Mouse (Mus musculus) neural tube, embryonic 10.5 days (tissue): ENCODE data around the gene Ttll10.

Source experiments
- DNase-seq: peaks from one replicate; pipeline ENCODE4 v3.0.0-alpha.2; 2017; ENCODE audit warnings: low spot score; ENCODE audit errors: extremely low spot score

Ttll10 gene

GRCm38 (mm10) chr4:156059261-156059660 lies at the start of gene Ttll10:
Gene Ttll10 (minus strand): TSS chr4:156059414.
- DNase-seq, result no peak

DNA sequence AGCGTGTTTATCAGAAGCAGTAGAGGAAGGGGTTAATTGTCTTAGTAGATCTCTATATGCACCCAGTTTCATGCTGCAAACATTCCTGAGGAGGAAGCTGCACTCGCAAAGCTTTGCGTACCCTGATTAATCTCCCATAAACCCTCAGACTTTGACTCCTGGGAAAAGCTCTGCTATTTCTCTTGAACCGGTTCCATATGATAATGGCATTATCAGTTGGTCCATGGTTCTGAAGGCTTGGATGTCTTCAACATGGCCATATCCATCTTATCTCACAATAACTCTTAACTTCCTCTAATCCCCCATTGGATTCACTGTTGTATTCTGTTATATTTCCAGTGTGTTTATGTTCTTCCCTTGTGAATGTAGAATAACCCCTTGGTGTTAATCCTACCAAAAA lies 44.1 kb upstream of the Ttll10 start:
- DNase-seq, result no peak

DNA sequence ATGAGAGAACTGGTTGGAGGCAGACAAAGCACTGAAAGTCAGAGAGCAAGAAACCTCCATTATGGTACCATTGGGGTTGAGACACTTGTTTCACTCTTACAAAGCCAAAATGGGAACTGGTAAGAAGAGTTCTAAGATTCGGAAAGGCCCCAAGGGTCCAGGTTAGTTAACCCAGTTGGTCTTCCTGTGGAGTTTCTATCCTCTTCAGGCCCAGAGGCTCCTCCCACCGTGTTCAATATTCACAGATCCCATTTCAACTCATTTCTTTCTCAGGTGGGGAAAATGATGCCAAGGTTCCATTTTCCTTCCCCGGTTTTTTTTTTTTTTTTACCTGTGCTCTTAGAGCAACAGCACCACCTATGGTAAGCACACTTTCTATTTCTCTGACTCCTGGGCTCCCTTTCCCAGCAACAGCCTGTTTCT lies 42.3 kb upstream of the Ttll10 start:
- no peak for DNase-seq

GRCm38 (mm10) chr4:156100501-156100900 lies 41.3 kb upstream of the Ttll10 start:
- no peak for DNase-seq

DNA sequence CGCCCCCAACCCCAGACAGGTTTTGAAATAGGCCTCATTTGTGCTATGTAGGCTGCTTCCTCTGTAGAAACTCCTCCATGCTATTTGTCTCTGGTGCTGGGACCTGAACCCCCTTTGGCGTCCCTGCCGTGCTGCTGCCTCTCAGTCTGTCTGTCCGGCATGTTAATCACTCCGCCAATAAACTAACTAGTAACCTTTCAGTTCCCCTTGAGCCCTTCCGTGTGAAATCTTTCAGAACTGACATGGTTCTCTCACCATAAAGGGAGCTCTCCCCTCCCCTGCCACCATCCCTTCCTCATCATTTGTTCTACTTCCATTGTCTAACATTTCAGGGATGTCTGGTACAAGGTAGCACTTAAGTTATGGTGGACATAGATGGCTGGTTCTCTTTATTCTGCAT lies 40.2 kb upstream of the Ttll10 start:
- DNase-seq, result no peak

GRCm38 (mm10) chr4:156097770-156098366 lies 38.7 kb upstream of the Ttll10 start:
- no peak for DNase-seq

- DNase-seq, result no peak
These were observed 37.0 kb upstream of the Ttll10 start for GRCm38 (mm10) chr4:156096191-156096590.

- no peak for DNase-seq
These were observed 34.5 kb upstream of the Ttll10 start for GRCm38 (mm10) chr4:156093758-156094157.

DNA sequence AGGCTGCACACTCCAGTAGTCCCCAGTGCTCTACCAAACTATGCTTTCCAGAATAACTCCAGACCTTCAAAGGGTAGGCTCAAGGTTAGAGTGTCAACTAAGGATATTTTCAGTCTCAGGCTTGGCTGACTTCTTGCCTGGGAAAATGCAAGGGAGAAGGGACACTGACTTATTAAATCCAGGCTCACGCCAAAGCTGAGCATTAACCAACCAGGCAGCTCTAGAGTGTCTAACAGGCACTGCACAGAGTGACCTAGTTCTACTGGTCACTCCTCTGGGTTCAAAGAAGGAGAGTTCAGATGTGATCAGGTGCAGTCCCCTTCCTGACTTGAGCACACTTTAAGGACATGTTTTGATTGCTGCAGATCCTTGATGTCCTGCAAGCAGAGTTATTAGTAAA lies 33.6 kb upstream of the Ttll10 start:
- DNase-seq, result no peak

DNA sequence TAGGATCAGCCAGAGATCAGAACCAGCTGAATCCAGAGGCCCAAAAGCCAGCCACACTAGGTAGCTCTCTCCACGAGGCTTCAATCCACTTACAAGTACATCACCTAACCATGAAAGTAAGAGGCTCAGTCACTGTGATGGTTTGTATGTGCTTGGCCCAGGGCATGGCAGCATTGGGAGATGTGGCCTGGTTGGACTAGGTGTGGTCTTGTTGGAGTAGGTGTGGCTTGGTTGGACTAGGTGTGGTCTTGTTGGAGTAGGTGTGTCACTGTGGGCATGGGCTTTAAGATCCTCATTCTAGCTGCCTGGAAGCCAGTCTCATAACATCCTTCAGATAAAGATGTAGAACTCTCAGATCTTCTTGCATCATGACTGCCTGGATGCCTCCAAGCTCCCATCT lies 32.0 kb upstream of the Ttll10 start:
- DNase-seq, result no peak

DNA sequence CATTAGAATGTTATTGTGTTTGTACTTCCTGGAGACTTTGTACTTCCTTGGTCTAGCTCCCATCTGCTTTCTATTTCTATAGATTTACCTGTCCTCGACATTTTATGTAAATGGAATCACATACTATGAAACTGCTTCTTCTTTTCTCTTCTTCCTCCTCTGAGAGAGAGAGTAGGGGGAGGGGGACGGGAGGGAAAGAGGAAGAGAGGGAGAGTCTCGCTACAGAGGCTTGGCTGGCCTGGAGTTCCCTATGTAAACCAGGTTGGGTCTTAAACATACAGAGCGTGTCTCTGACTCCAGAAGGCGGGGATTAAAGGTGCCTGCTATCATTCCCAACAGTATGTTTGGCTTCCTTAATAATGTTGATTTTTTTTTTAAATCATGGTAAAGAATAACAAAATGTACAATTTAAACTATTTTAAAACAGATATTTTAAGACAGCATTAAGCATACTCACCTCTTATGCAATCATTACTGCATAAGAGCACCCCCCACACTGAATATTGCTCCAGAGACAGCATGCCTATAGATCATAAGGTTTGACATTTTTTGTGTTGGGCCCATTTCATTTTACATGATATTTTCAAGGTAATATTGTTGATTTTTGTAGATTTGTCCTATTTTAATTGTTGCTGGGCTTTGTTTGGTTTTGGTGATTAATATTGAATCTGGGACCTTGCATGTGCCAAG lies 28.3 kb upstream of the Ttll10 start:
- no peak for DNase-seq

DNA sequence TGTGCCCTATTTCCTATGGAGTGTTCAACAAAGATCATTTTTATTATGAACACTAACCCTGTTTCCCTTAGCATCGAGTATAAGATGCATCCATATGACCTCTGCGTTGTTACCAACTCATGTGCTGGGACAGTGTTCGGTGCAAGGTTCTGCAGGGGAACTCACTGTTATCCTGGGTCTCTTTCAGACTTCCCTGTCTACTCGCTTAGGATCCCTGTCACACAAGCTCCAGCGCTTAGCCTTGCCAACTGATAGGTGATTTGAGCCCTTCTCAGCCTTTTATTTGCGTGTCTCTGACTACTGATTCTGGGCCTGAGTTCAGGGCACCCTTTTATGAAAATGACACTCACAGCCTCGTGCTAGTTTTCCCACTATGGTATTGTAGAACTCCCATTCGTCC lies 26.0 kb upstream of the Ttll10 start:
- DNase-seq, result no peak

GRCm38 (mm10) chr4:156084096-156084879 lies 25.1 kb upstream of the Ttll10 start:
- DNase-seq, result no peak

GRCm38 (mm10) chr4:156083348-156083747 lies 24.1 kb upstream of the Ttll10 start:
- DNase-seq, result no peak

DNA sequence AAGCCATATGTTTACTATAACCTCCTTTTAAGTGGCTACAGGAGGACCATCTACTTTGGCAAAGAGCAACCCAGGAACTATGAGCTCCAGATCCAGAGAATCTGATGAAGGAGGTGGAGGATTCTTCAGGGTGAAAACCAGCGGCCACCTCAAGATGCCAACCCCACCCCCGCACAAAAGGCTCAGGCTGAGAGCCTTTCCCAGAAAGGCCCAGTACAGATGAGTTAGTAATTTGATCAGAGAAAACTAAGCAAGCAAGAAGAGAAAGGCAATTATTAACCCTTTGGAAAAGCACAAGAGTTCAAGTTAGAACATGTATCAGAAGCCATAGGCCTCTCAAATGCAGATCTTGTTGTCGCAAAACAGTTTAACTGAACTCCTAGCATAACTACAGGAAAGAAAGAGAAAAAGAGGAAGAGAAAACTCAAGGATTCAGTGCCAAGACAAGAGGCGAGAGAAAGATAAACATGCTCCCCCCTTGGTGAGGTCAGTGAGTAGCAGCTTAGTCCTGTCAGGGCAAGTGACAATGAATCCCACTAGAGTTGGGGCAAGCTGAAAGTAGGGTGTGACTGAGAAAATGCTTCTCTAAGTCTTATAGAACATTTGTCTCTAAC lies 23.5 kb upstream of the Ttll10 start:
- DNase-seq, result no peak

DNA sequence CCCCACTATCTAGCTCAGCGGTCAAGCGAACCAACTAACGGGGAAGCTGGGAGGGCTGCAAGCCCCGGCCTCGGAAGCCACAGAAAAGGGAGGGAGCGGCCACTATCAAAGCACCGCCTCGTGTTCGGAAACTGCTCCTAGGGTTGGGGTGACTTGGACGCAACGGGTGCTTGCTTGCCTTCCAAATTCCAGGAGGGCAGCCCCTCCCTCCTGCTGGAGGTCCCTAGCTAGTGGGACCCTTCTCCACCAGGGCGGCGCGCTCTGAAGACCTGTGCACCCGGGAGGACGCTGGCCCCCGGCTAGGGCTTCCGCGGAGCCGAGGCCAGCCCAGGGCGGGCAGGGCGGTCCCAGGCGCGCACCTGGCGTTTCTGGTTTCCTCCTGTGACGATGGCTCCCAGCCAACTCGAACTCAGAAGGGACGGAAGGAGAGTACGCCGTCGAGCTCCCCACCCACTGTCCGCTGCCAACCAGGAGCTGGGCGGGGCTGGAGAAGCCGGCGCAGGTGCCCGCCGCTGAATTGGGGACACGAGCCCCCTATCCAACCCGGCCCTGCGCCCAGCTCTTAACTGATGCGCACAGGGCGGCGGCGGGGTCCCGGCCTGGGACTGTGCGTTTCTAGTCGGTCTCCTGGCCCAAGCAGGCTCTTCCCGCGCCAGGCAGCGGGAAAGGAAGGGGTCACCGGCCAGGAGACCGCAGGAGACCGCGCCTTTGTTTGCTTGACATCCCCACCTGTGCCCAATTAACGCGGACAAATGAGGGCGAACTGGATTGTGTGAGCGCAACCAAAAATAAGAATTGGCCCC lies 18.5 kb upstream of the Ttll10 start:
- peak; percentile 55 for DNase-seq

DNA sequence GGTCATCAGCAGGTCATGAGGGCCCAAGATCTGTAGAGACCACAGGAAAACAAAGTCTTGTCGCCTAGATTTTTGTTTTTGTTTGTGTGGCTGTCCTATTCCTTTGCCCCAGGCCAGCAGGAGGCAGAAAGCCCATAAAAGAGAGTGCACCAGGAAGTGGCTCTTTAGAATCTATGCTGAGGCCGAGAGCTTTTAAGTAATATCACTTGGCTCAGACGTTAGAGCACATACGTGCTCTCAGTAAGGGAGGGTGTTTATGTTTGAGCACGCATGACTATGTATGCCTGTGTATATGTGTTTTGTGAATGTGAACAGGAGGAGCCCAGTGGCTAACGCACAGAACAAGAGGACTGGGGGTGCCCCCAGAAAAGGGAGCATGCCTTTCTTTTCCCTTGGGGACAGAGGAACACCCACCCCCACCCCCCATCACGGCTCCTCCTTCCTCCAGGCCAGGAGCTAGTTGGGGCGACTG lies 17.7 kb upstream of the Ttll10 start:
- no peak for DNase-seq

- no peak for DNase-seq
These were observed 11.5 kb upstream of the Ttll10 start for GRCm38 (mm10) chr4:156070716-156071115.

- DNase-seq, result no peak
These were observed 11.1 kb upstream of the Ttll10 start for GRCm38 (mm10) chr4:156070276-156070675.

GRCm38 (mm10) chr4:156069701-156070100 lies 10.5 kb upstream of the Ttll10 start:
- no peak for DNase-seq
